Mouse (Mus musculus): Measurements from ENCODE around the gene Ttll12.

GRCm38 (mm10) chr15:83527747-83528146 is 67.2 kb downstream of the Ttll12 start:
- TF ChIP-seq ZMIZ1 (IDR thresholded peaks at IDR 0.05; ENCODE audit: low read depth, low read length) (no peak), POLR2A (IDR thresholded peaks at IDR 0.05; ENCODE audit: control insufficient read depth in 1 of 2, insufficient read depth in 1 of 2, low read depth in 1 of 2, low read length in 2 of 2, poor library complexity in 1 of 2) (no peak), ZC3H11A (IDR thresholded peaks at IDR 0.05; ENCODE audit: low read depth, low read length) (no peak)
